Mouse (Mus musculus) megakaryocyte, embryonic 14.5 days (primary cell): Measurements from ENCODE around the gene Khsrp.

Source experiments
- FLI1 ChIP-seq: IDR thresholded peaks from 2 replicates; pipeline ENCODE4 v1.6.1; 2012; ENCODE audit warnings: low read length, inconsistent platforms, mixed read lengths
- GATA1 ChIP-seq: IDR thresholded peaks from 3 replicates; pipeline ENCODE4 v1.6.1; 2012; ENCODE audit warnings: mixed read lengths, low read length, inconsistent platforms, borderline replicate concordance

DNA sequence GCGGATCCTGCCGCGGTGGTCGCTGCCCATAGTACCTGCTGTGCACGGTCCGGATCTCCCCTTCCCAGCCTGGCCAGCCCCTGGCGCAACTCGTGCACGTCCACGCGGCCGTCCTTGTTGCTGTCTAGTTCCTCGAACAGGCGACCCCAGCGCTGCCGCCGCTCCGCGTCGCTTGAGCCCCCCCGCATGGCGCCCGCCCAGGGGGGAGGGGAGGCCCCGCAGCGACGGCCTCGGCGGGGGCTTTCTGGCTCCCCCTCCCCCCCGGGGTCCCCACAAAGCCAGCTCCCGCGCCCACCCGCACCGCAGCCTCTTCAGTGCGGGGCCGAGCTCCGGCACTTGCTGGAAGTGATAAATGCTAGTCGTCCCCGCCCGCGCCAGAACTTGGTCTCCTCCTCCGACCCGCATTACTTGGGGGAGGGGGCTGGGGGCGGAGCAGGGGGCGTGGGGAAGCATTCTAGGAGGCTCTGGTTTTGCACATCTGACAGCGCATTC, 28.2 kb upstream of the Khsrp start, which contains the start of gene Slc25a23:
- TF ChIP-seq GATA1: no peak
- TF ChIP-seq FLI1: no peak
